Comparison of ENCODE assay signal across 16 mouse cellular contexts in genomic region chr17:83000411-83000810, GRCm38 (mm10).
"Had no signal": no experiment of that assay in that cellular context is flagged by ENCODE, and none has a peak within 500 bp of the region (broad histone marks: within the 10 kb centered on the region; RNA-seq: fewer than 3 reads in every experiment).

No protein-coding gene starts in this region.

- ATAC-seq: intestine, postnatal 0 days had no signal

- H3K36me3 ChIP-seq: liver, embryonic 13.5 days; midbrain, embryonic 12.5 days; midbrain, embryonic 15.5 days; neural tube, embryonic 12.5 days; neural tube, embryonic 15.5 days had no signal

- H3K4me2 ChIP-seq: liver, embryonic 13.5 days; midbrain, embryonic 12.5 days; midbrain, embryonic 15.5 days; neural tube, embryonic 12.5 days had no signal

- H3K9me3 ChIP-seq: liver, embryonic 13.5 days; midbrain, embryonic 12.5 days; midbrain, embryonic 15.5 days; neural tube, embryonic 12.5 days; neural tube, embryonic 15.5 days had no signal

- H3K4me1 ChIP-seq: liver, embryonic 13.5 days; midbrain, embryonic 12.5 days; neural tube, embryonic 12.5 days; neural tube, embryonic 15.5 days had no signal

- H3K27ac ChIP-seq: layer of hippocampus, adult 2 months; liver, embryonic 13.5 days; midbrain, embryonic 12.5 days; midbrain, embryonic 15.5 days; neural tube, embryonic 12.5 days; neural tube, embryonic 15.5 days had no signal

- DNase-seq: kidney, adult 9 months; kidney, postnatal 14 days; layer of hippocampus, adult 9-11 months; liver, embryonic 13.5 days; lung, adult 2 months; lung, postnatal 14 days; lung, postnatal 4 days; thymus, adult 18-20 months; thymus, postnatal 14 days; thymus, postnatal 4 days had no signal

- H3K9ac ChIP-seq: liver, embryonic 13.5 days; midbrain, embryonic 12.5 days; midbrain, embryonic 15.5 days; neural tube, embryonic 12.5 days; neural tube, embryonic 15.5 days had no signal

- H3K4me3 ChIP-seq: layer of hippocampus, adult 2 months; liver, embryonic 13.5 days; midbrain, embryonic 12.5 days; midbrain, embryonic 15.5 days; neural tube, embryonic 12.5 days; neural tube, embryonic 15.5 days had no signal

- H3K27me3 ChIP-seq: liver, embryonic 13.5 days; midbrain, embryonic 15.5 days; neural tube, embryonic 12.5 days; neural tube, embryonic 15.5 days had no signal
